Mouse (Mus musculus) forebrain, embryonic 16.5 days (tissue): ENCODE data around the gene Abhd15. TPM values are rescaled to one million over a fixed set of nuclear protein-coding genes. Genes with fewer than 3 reads are reported as not detected.
"Not testable (repeated sequence)": the region's sequence is repeated elsewhere in the genome, so short reads cannot be mapped to it uniquely, and the experiment has no call there.

Experiments used
- ATAC-seq: fragments of 200-750 bp; cut with Nextera tagmentation; 2 replicates; pipeline ENCODE4 v1.8.0; 2017; ENCODE audit warnings: mild to moderate bottlenecking, moderate library complexity
- H3K27ac ChIP-seq: fragments of 300-500 bp; sonication (generic); 2 replicates; pipeline ENCODE4 v1.5.1; 2014; ENCODE audit warnings: low read length, control low read depth
- H3K27me3 ChIP-seq: fragments of 300-500 bp; sonication (generic); replicated peaks from 2 replicates; pipeline ENCODE4 v1.6.1; 2014; ENCODE audit warnings: low read length; ENCODE audit not compliant: control insufficient read depth, insufficient read depth
- H3K36me3 ChIP-seq: fragments of 300-500 bp; sonication (generic); 2 replicates; pipeline ENCODE4 v1.6.1; 2014; ENCODE audit not compliant: control insufficient read depth, insufficient read depth
- H3K4me1 ChIP-seq: fragments of 300-500 bp; sonication (generic); replicated peaks from 2 replicates; pipeline ENCODE4 v1.6.1; 2014; ENCODE audit warnings: low read length; ENCODE audit not compliant: control insufficient read depth, insufficient read depth
- H3K4me2 ChIP-seq: fragments of 300-500 bp; sonication (generic); 2 replicates; pipeline ENCODE4 v1.6.1; 2014; ENCODE audit warnings: mild to moderate bottlenecking, low read length, control low read depth
- H3K4me3 ChIP-seq: fragments of 300-500 bp; sonication (generic); replicated peaks from 2 replicates; pipeline ENCODE4 v1.5.1; 2014; ENCODE audit warnings: mild to moderate bottlenecking, low read length, control low read depth
- H3K9ac ChIP-seq: fragments of 300-500 bp; sonication (generic); replicated peaks from 2 replicates; pipeline ENCODE4 v1.6.1; 2014; ENCODE audit warnings: low read depth, low read length, control low read depth
- H3K9me3 ChIP-seq: fragments of 300-500 bp; sonication (generic); 2 replicates; pipeline ENCODE4 v1.6.1; 2016; ENCODE audit warnings: low read length; ENCODE audit not compliant: control insufficient read depth
- WGBS: fragments of 180-500 bp; shearing (Covaris S2); extraction: QIAGEN DNeasy Blood & Tissue Kit; methylation state at CpG from one replicate; pipeline ENCODE4 v1.1.7; 2014; 5-methylcytosine and 5-hydroxymethylcytosine counted together
- polyA plus RNA-seq: library from polyadenylated mRNA; unstranded; fragments of >200 nt; fragmentation: Nextera tagmentation; extraction: Ambion mirVana; gene quantifications from 2 replicates; pipeline ENCODE4 v1.2.1, GENCODE M21; 2015

The Abhd15 gene
- polyA plus RNA-seq, 1 experiment from 2014 or later, result 1.8 TPM

GRCm38 (mm10) chr11:77528420-77528819, 13.5 kb downstream of the Abhd15 start:
- not testable (repeated sequence) for H3K4me2 ChIP-seq, H3K27ac ChIP-seq, H3K27me3 ChIP-seq, H3K9me3 ChIP-seq, ATAC-seq, H3K36me3 ChIP-seq, H3K9ac ChIP-seq, H3K4me3 ChIP-seq, H3K4me1 ChIP-seq
- 91% methylated on average over 3 of the region's 3 CpGs for WGBS

- Histone ChIP-seq H3K4me3 (no peak overlapping the region), H3K9ac (no peak overlapping the region), H3K4me1 (no peaks in the 10 kb centered on the region), H3K27me3 (no peaks in the 10 kb centered on the region), H3K9me3 (no peaks in the 10 kb centered on the region), H3K27ac (no peak overlapping the region), H3K4me2 (no peak overlapping the region), H3K36me3 (no peaks in the 10 kb centered on the region)
- no peak for ATAC-seq
- 93% methylated on average over 3 of the region's 3 CpGs for WGBS
These were observed 14.7 kb downstream of the Abhd15 start for GRCm38 (mm10) chr11:77529644-77530043.

- Histone ChIP-seq H3K4me3 (no peak overlapping the region), H3K4me1 (no peaks in the 10 kb centered on the region), H3K4me2 (no peak overlapping the region), H3K9ac (no peak overlapping the region), H3K27ac (no peak overlapping the region), H3K36me3 (no peaks in the 10 kb centered on the region; the same call in 1 of the 2 replicates), H3K27me3 (no peaks in the 10 kb centered on the region), H3K9me3 (no peaks in the 10 kb centered on the region)
- no peak for ATAC-seq
- WGBS, result 93% methylated on average over 2 of the region's 2 CpGs
These were observed 15.9 kb downstream of the Abhd15 start for GRCm38 (mm10) chr11:77530862-77531261.

GRCm38 (mm10) chr11:77532202-77532846, 17.4 kb downstream of the Abhd15 start:
- H3K9ac ChIP-seq, result no peak overlapping the region
- H3K4me1 ChIP-seq, result no peaks in the 10 kb centered on the region
- H3K27ac ChIP-seq, result no peak overlapping the region
- H3K27me3 ChIP-seq, result no peaks in the 10 kb centered on the region
- 85% methylated on average over 4 of the region's 4 CpGs for WGBS
- no peak overlapping the region for H3K4me2 ChIP-seq
- no peak overlapping the region for H3K4me3 ChIP-seq
- ATAC-seq, result no peak
- H3K9me3 ChIP-seq, result no peaks in the 10 kb centered on the region
- peaks cover 6% of the 10 kb centered on the region for H3K36me3 ChIP-seq

GRCm38 (mm10) chr11:77545261-77545660, 30.3 kb downstream of the Abhd15 start:
- H3K9ac ChIP-seq, result no peak overlapping the region
- H3K4me3 ChIP-seq, result no peak overlapping the region
- no peaks in the 10 kb centered on the region for H3K4me1 ChIP-seq
- H3K4me2 ChIP-seq, result no peak overlapping the region
- H3K27me3 ChIP-seq, result no peaks in the 10 kb centered on the region
- WGBS, result 92% methylated on average over 7 of the region's 7 CpGs
- no peak for ATAC-seq
- no peak overlapping the region for H3K27ac ChIP-seq
- no peaks in the 10 kb centered on the region for H3K9me3 ChIP-seq
- peaks cover 41% of the 10 kb centered on the region for H3K36me3 ChIP-seq

- Histone ChIP-seq H3K9me3 (no peaks in the 10 kb centered on the region), H3K27ac (no peak overlapping the region), H3K4me2 (no peak overlapping the region), H3K27me3 (no peaks in the 10 kb centered on the region), H3K9ac (no peak overlapping the region), H3K4me1 (no peaks in the 10 kb centered on the region), H3K36me3 (peaks cover 9% of the 10 kb centered on the region), H3K4me3 (no peak overlapping the region)
- ATAC-seq, result no peak
- WGBS, result 80% methylated on average over 3 of the region's 3 CpGs
These were observed 70.3 kb downstream of the Abhd15 start for GRCm38 (mm10) chr11:77585201-77585600.

Other genes with a start within 250 kb of the Abhd15 start
- gene Coro6, start 52.7 kb upstream of the Abhd15 start, polyA plus RNA-seq, result 0.11 TPM in 1 of 2 replicates, not detected in the other
- 33.1 and 38.4 TPM in 2 replicates for gene Ankrd13b, start 25.4 kb upstream of the Abhd15 start, polyA plus RNA-seq
- gene Git1, start 21.6 kb upstream of the Abhd15 start, polyA plus RNA-seq, result 14.1 and 16.3 TPM in 2 replicates
- 13.0 and 14.9 TPM in 2 replicates for gene Trp53i13, start 859 bp downstream of the Abhd15 start, polyA plus RNA-seq
- not detected in 2 replicates for gene Gm10392, start 4.1 kb downstream of the Abhd15 start, polyA plus RNA-seq
- 27.5 and 29.4 TPM in 2 replicates for gene Taok1, start 92.7 kb downstream of the Abhd15 start, polyA plus RNA-seq
- gene Nufip2, start 171.0 kb downstream of the Abhd15 start, polyA plus RNA-seq, result 2.7 and 3.6 TPM in 2 replicates
- gene Cryba1, start 210.2 kb downstream of the Abhd15 start, polyA plus RNA-seq, result 0.19 and 0.66 TPM in 2 replicates
- gene Myo18a, start 248.1 kb downstream of the Abhd15 start, polyA plus RNA-seq, result 54.8 and 59.8 TPM in 2 replicates